Mouse (Mus musculus) stomach, embryonic 15.5 days (tissue): ENCODE results near the gene Pipox. TPM values are rescaled to one million over a fixed set of nuclear protein-coding genes. Genes with fewer than 3 reads are reported as not detected.

Experiments
- ATAC-seq: fragments of 200-750 bp; cut with Nextera tagmentation; 2 replicates; pipeline ENCODE4 v1.8.0; 2017; ENCODE audit warnings: low read depth, moderate number of reproducible peaks, moderate TSS enrichment; ENCODE audit not compliant: insufficient read depth, low FRiP score
- H3K27ac ChIP-seq: fragments of 300-500 bp; sonication (generic); 2 replicates; pipeline ENCODE4 v1.5.1; 2015; ENCODE audit warnings: mild to moderate bottlenecking, inconsistent platforms
- H3K27me3 ChIP-seq: fragments of 300-500 bp; sonication (generic); replicated peaks from 2 replicates; pipeline ENCODE4 v1.6.1; 2015; ENCODE audit warnings: inconsistent platforms
- H3K36me3 ChIP-seq: fragments of 300-500 bp; sonication (generic); 2 replicates; pipeline ENCODE4 v1.6.1; 2015; ENCODE audit warnings: inconsistent platforms
- H3K4me1 ChIP-seq: fragments of 300-500 bp; sonication (generic); 2 replicates; pipeline ENCODE4 v1.6.1; 2015; ENCODE audit warnings: inconsistent platforms
- H3K4me2 ChIP-seq: fragments of 300-500 bp; sonication (generic); 2 replicates; pipeline ENCODE4 v1.6.1; 2015; ENCODE audit warnings: mild to moderate bottlenecking, inconsistent platforms
- H3K4me3 ChIP-seq: fragments of 300-500 bp; sonication (generic); replicated peaks from 2 replicates; pipeline ENCODE4 v1.5.1; 2015; ENCODE audit warnings: inconsistent platforms
- H3K9ac ChIP-seq: fragments of 300-500 bp; sonication (generic); 2 replicates; pipeline ENCODE4 v1.6.1; 2015; ENCODE audit warnings: inconsistent platforms
- H3K9me3 ChIP-seq: fragments of 300-500 bp; sonication (generic); 2 replicates; pipeline ENCODE4 v1.6.1; 2016; ENCODE audit warnings: inconsistent platforms
- WGBS: fragments of 180-500 bp; shearing (Covaris S2); methylation state at CpG from one replicate; pipeline ENCODE4 v1.1.7; 2015; 5-methylcytosine and 5-hydroxymethylcytosine counted together
- polyA plus RNA-seq: library from polyadenylated mRNA; unstranded; fragments of >200 nt; fragmentation: Nextera tagmentation; extraction: Ambion mirVana; gene quantifications from 2 replicates; pipeline ENCODE4 v1.2.1, GENCODE M21; 2015

The Pipox gene
- polyA plus RNA-seq, 1 experiment from 2014 or later, result 16.4 TPM

DNA sequence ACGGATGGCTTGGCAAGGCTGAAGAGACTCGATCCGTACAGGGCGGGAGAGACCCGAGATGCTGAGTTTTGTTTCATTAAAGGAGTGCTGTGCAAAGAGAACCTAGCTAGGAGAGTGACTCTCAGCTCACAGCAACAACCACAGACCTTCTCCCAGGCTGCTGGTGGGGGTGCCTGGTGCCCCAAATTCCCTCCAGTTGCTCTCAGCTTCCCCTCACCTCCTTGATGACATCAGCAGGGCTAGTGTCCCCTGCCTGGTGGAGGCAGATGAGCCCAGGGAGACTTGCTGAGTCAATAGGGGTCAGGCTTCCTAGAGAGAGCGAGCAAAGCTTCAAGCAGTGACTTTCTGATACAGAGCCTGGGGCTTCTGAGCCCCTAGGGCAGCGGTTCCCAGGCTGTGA, 21.2 kb downstream of the Pipox start:
- Histone ChIP-seq H3K4me3 (no peak overlapping the region), H3K27me3 (no peaks in the 10 kb centered on the region), H3K9me3 (no peaks in the 10 kb centered on the region), H3K4me2 (peak overlapping the region; percentile 19), H3K36me3 (no peaks in the 10 kb centered on the region), H3K27ac (no peak overlapping the region), H3K9ac (no peak overlapping the region), H3K4me1 (peaks cover 27% of the 10 kb centered on the region)
- ATAC-seq, result no peak
- 7% methylated on average over 7 of the region's 7 CpGs for WGBS

DNA sequence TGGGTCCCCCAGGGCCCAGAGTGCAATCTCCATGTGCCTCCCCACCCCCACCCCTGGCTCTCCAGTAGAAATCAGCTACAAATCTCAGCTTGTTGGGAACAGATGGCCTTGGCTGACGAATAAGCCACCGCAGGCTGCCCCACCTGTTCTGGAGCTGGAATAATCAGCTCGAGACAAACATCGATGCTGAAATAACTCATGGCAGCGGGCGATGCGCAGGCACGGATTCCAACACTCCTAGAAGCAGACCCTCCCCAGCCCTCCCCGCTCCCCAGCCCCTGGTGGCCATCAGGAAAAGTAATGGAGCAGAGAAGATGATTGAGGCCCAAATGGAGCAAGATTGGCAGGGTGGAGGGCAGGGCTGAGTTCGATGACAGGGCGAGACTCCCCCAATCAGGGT, 21.7 kb downstream of the Pipox start:
- Histone ChIP-seq H3K4me1 (peaks cover 30% of the 10 kb centered on the region), H3K9me3 (no peaks in the 10 kb centered on the region), H3K27ac (no peak overlapping the region), H3K27me3 (no peaks in the 10 kb centered on the region), H3K4me2 (peak overlapping the region; percentile 19), H3K9ac (no peak overlapping the region), H3K4me3 (no peak overlapping the region), H3K36me3 (no peaks in the 10 kb centered on the region)
- no peak for ATAC-seq
- 4% methylated on average over 11 of the region's 11 CpGs for WGBS

DNA sequence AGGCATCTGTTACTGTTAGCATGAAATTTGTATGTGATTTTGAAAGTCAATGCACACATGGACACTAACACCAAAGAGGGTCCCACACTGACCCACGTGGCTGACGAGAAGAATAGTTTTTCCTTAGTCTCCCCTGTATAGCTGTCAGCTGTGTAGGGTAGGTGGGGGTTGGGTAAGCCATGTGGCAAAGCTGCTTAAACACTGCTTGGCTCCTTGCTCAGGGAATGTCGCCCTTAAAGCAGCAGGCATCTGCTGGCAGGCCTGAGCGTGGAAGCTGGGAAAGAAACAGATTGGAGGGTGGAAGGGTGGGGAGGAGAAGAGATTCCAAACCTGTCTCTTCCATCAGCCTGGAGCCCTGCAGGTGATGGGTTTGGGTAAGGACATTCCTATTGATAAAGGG, 22.5 kb downstream of the Pipox start:
- H3K4me1 ChIP-seq, result peaks cover 25% of the 10 kb centered on the region
- no peak overlapping the region for H3K9ac ChIP-seq
- no peaks in the 10 kb centered on the region for H3K36me3 ChIP-seq
- H3K27me3 ChIP-seq, result no peaks in the 10 kb centered on the region
- no peak overlapping the region for H3K4me2 ChIP-seq
- ATAC-seq, result no peak
- 42% methylated on average over 4 of the region's 4 CpGs for WGBS
- no peaks in the 10 kb centered on the region for H3K9me3 ChIP-seq
- no peak overlapping the region for H3K4me3 ChIP-seq
- H3K27ac ChIP-seq, result no peak overlapping the region

DNA sequence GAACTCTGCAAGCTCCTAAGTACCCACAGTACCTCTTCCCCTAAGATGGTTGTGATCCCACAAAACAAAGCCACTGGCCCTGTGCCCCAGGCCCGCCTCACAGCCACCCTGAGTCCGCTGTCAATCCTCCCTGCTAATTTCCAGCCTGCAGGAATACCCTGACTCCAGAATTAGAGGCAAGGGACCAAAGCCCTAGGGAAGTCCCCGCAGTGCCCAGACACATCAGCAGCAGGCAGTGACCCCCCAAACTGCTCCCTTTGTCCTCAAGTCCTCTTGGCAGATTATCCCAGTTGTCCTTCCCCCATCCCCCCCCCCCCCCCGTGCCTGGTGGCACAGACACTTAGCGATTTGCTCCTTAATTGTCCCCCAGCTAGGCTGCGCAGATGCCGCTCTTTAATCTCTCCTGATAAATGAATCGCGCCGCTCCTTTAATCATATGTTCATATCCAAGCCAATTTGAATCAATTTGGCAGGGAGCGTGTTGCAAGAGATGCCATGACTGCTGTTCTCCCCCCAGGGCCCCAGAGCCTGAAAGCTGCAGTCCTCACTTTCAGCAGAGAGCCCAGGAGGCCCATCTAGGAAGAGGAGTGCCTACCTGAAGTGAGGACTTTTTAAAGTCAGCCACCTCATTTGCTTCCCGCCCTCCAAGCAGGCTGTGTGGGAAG, 26.3 kb downstream of the Pipox start:
- Histone ChIP-seq H3K36me3 (peaks cover 5% of the 10 kb centered on the region; the same call in 1 of the 2 replicates), H3K9me3 (no peaks in the 10 kb centered on the region), H3K4me1 (peaks cover 21% of the 10 kb centered on the region), H3K27ac (no peak overlapping the region), H3K4me3 (no peak overlapping the region), H3K9ac (no peak overlapping the region), H3K4me2 (no peak overlapping the region), H3K27me3 (no peaks in the 10 kb centered on the region)
- no peak for ATAC-seq
- 29% methylated on average over 11 of the region's 12 CpGs for WGBS

DNA sequence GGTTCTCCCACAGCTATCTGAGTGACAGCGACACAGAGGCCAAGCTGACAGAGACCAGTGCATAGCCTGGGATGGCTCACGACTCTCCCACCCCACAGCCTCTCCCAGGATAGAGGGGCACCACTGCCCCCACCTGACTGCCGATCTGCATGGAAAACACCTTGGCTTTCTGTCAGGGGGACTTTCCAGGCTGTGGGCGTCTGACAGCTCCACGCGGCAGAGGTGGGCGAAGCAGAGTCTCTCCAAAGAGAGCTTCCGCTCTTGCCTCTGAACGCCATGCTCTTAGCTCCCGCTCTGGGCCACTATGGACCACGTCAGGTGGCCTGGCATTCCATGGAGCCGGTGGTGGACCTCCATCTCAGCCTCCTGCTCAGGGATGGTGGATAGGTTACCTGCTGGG, 29.1 kb downstream of the Pipox start:
- no peak overlapping the region for H3K4me3 ChIP-seq
- peaks cover 5% of the 10 kb centered on the region; the same call in 1 of the 2 replicates for H3K36me3 ChIP-seq
- 69% methylated on average over 12 of the region's 12 CpGs for WGBS
- H3K27me3 ChIP-seq, result no peaks in the 10 kb centered on the region
- H3K4me1 ChIP-seq, result peaks cover 12% of the 10 kb centered on the region; the same call in 1 of the 2 replicates
- H3K4me2 ChIP-seq, result no peak overlapping the region
- no peak overlapping the region for H3K9ac ChIP-seq
- H3K9me3 ChIP-seq, result no peaks in the 10 kb centered on the region
- no peak for ATAC-seq
- no peak overlapping the region for H3K27ac ChIP-seq

DNA sequence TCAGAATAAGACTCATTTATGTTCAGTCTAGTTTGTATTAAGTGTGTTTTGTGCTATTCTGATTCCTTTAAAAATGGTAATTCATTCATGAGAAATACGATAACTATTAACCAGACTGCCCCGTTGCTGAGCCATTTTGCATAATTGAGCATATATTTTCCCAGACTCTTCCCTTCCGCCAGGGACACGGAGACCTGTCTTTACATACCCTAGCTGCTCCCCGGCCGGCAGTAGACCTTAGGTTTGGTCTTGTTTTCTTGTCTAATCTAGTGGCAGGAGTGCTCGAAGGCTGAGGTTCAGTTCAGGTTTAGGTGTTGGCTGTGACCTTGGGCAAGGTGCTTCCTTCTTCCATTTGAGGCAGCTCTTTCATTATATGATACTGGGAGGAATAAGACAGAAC, 31.0 kb downstream of the Pipox start:
- no peak overlapping the region for H3K9ac ChIP-seq
- no peak for ATAC-seq
- H3K36me3 ChIP-seq, result peaks cover 9% of the 10 kb centered on the region; the same call in 1 of the 2 replicates
- no peak overlapping the region for H3K4me2 ChIP-seq
- 85% methylated on average over 7 of the region's 7 CpGs for WGBS
- H3K4me1 ChIP-seq, result peaks cover 7% of the 10 kb centered on the region; the same call in 1 of the 2 replicates
- no peak overlapping the region for H3K27ac ChIP-seq
- H3K9me3 ChIP-seq, result no peaks in the 10 kb centered on the region
- no peak overlapping the region for H3K4me3 ChIP-seq
- no peaks in the 10 kb centered on the region for H3K27me3 ChIP-seq

DNA sequence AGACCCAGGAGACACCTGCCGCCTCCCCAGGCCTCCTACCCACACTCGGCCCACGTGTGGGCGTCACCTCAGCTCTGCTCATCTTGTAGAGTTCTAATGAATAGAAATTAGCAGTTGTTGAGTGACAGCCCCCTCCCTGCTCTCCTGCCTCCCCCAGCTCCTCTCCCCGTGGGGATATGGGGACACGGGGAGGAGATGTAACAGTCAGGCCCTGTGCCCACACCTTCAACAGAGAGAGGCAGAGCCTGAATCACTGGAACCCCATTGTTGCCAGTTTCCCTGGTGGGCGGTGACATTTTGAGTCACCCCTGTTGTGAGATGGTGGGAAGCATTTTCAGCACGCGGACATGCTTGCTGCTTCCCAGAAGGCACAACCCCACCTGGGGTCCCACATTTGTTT, 32.9 kb downstream of the Pipox start:
- no peak for ATAC-seq
- no peaks in the 10 kb centered on the region for H3K27me3 ChIP-seq
- no peaks in the 10 kb centered on the region for H3K4me1 ChIP-seq
- 80% methylated on average over 9 of the region's 9 CpGs for WGBS
- no peak overlapping the region for H3K9ac ChIP-seq
- H3K27ac ChIP-seq, result no peak overlapping the region
- no peaks in the 10 kb centered on the region for H3K9me3 ChIP-seq
- H3K4me2 ChIP-seq, result no peak overlapping the region
- no peak overlapping the region for H3K4me3 ChIP-seq
- H3K36me3 ChIP-seq, result peaks cover 9% of the 10 kb centered on the region; the same call in 1 of the 2 replicates

DNA sequence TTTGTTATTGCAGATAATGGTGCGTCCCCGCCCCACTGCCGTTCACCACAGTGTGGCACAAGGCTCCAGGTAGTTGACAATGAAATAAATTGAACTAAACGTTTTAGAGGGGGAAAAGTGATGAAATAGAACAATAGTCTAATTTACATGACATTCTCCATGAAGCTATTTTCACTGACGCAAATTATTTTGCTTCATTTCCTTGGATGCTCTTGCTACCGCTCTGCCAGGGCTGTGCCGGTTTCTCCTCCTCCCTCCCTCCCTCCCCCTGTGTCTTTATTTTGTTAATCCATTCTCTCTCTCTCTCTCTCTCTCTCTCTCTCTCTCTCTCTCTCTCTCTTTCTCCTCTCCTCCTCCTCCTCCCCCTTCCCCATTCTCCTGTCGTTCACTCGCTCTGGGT, 35.3 kb downstream of the Pipox start:
- no peak overlapping the region for H3K4me3 ChIP-seq
- no peak overlapping the region for H3K9ac ChIP-seq
- H3K36me3 ChIP-seq, result peaks cover 4% of the 10 kb centered on the region; the same call in 1 of the 2 replicates
- H3K27ac ChIP-seq, result no peak overlapping the region
- no peaks in the 10 kb centered on the region for H3K9me3 ChIP-seq
- WGBS, result 63% methylated on average over 9 of the region's 9 CpGs
- no peak overlapping the region for H3K4me2 ChIP-seq
- no peaks in the 10 kb centered on the region for H3K27me3 ChIP-seq
- H3K4me1 ChIP-seq, result no peaks in the 10 kb centered on the region
- no peak for ATAC-seq

DNA sequence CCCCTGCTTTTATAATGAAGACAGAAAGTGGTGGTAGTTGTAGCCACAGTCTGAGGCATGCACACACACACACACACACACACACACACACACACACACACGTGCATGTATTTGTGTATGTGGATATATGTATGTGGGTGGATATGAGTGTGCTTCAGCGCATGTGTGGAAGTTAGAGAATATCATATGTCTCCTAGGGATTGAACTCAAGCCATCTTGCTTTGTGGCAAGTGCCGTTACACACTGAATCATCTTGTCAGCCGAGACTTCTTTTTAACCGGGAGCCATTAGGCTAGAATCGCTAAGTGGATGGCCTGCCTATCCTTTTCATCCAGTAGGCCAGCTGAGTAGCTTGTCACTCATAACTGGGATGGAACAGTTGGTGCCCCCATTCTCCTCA, 36.8 kb downstream of the Pipox start:
- Histone ChIP-seq H3K4me1 (no peaks in the 10 kb centered on the region), H3K36me3 (peaks cover 11% of the 10 kb centered on the region), H3K9ac (no peak overlapping the region), H3K4me2 (no peak overlapping the region), H3K27me3 (no peaks in the 10 kb centered on the region), H3K4me3 (no peak overlapping the region), H3K27ac (no peak overlapping the region), H3K9me3 (no peaks in the 10 kb centered on the region)
- ATAC-seq, result no peak
- 86% methylated on average over 6 of the region's 6 CpGs for WGBS

DNA sequence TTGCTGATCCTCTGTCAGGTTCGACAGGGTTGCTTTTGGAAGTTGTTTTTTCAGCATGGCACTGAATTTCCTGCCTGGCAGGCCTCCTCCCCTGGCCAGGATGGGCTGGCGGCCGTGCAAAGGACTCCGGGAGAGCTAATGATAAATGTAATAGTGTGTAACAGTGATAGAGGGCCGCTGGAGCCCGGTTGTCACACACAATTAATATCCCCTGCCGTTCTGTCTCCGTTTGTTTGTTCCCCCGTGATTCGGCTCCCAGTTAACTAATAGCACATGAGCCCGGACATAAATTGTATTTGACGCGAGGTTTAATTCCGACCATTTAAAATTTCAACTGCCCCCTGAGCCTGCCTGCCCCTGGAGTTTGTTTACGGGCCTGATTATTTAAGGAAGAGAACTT, 38.5 kb downstream of the Pipox start:
- Histone ChIP-seq H3K4me1 (0 out of 2 replicates have a peak, but pooled peaks cover 2% of the 10 kb centered on the region), H3K4me2 (no peak overlapping the region), H3K4me3 (no peak overlapping the region), H3K27me3 (no peaks in the 10 kb centered on the region), H3K9ac (no peak overlapping the region), H3K36me3 (peaks cover 19% of the 10 kb centered on the region), H3K9me3 (no peaks in the 10 kb centered on the region), H3K27ac (no peak overlapping the region)
- no peak for ATAC-seq
- 39% methylated on average over 15 of the region's 15 CpGs for whole genome bisulfite sequencing

DNA sequence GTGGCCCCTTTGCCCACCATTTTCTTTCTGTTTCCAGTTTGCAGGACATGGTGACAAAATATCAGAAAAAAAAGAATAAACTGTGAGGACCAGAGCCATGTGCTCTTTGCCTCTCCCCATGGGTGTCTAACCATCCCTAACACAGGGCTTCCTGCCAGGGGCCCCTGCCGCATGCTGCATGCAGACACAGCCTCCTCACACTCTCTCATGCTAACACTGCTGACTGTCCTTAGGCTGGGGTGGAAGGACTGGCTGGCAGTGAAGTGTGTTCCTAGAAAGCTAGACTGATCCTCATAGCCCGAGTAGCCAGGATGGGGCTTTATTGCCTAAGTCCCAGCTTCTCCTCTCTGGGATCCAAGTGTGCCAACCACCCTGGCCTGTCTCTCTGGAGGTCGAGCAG, 39.3 kb downstream of the Pipox start:
- WGBS, result 64% methylated on average over 3 of the region's 3 CpGs

DNA sequence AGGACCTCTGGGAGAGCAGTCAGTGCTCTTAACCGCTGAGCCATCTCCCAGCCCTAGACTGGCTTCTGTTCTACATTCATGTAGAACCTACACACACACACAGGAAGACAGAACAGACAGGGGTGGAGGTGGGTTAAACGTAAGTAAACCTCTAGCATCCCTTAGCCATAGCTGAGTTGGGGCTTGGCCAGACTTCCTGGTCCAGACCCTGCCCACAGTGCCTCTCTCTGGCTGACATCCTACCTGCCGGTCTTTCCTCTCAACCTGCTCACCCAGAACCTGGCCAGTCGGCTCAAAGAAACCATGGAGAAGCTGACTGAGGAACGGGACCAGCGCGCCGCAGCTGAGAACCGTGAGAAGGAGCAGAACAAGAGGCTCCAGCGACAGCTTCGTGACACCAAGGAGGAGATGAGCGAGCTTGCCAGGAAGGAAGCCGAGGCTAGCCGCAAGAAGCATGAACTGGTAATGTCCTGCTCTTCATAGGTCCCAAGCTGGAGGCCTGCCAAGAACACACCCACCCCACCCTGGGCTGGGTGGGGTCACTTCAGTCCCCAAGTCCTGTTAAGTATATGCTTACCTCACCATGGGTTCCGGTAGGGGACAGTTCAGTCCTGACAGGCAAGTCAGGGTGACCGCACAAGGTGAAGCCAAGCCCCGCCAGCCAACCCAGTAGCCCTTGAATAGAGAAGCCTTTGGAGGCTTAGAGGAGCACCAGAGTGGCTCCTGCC, 40.8 kb downstream of the Pipox start:
- peaks cover 17% of the 10 kb centered on the region for H3K36me3 ChIP-seq
- H3K4me3 ChIP-seq, result no peak overlapping the region
- no peak overlapping the region for H3K27ac ChIP-seq
- 0 out of 2 replicates have a peak, but pooled peaks cover 3% of the 10 kb centered on the region for H3K4me1 ChIP-seq
- 89% methylated on average over 17 of the region's 17 CpGs for WGBS
- H3K4me2 ChIP-seq, result no peak overlapping the region
- ATAC-seq, result no peak
- no peak overlapping the region for H3K9ac ChIP-seq
- no peaks in the 10 kb centered on the region for H3K27me3 ChIP-seq
- H3K9me3 ChIP-seq, result no peaks in the 10 kb centered on the region

More for the DNA sequence above, 39.3 kb downstream of the Pipox start:
- H3K4me1 ChIP-seq, result 0 out of 2 replicates have a peak, but pooled peaks cover 3% of the 10 kb centered on the region
- H3K27ac ChIP-seq, result no peak overlapping the region
- no peaks in the 10 kb centered on the region for H3K9me3 ChIP-seq
- no peak overlapping the region for H3K4me3 ChIP-seq
- H3K9ac ChIP-seq, result no peak overlapping the region
- no peak overlapping the region for H3K4me2 ChIP-seq
- H3K36me3 ChIP-seq, result peaks cover 19% of the 10 kb centered on the region
- ATAC-seq, result no peak
- no peaks in the 10 kb centered on the region for H3K27me3 ChIP-seq
